Mouse (Mus musculus) adrenal gland, postnatal 25 days (tissue): ENCODE data around the gene Eya4. TPM values are rescaled to one million over a fixed set of nuclear protein-coding genes. Genes with fewer than 3 reads are reported as not detected.

Source experiments
- DNase-seq: peaks from one replicate; pipeline ENCODE4 v3.0.0; 2021; ENCODE audit warnings: mixed read lengths
- total RNA-seq: library from RNA; stranded (reverse); gene quantifications from 2 replicates; pipeline ENCODE4 v1.2.3, GENCODE M21; 2021

The Eya4 gene
- total RNA-seq, 1 experiment from 2014 or later: 1.8 TPM

GRCm38 (mm10) chr10:23060041-23060693 lies 290.4 kb downstream of the Eya4 start:
- DNase-seq: no peak

- DNase-seq: no peak
These were observed 297.1 kb downstream of the Eya4 start for GRCm38 (mm10) chr10:23053379-23053915.
